Mouse (Mus musculus) intestine, embryonic 14.5 days (tissue): ENCODE data around the gene Klf11. TPM values are rescaled to one million over a fixed set of nuclear protein-coding genes. Genes with fewer than 3 reads are reported as not detected.

Experiments used
- ATAC-seq: fragments of 200-750 bp; cut with Nextera tagmentation; replicated peaks from 2 replicates; pipeline ENCODE4 v1.8.0; 2017; ENCODE audit warnings: low read depth, moderate number of reproducible peaks, moderate TSS enrichment, moderate library complexity; ENCODE audit not compliant: low FRiP score, low TSS enrichment
- DNase-seq: peaks from one replicate; pipeline ENCODE4 v3.0.0-alpha.2; 2018; ENCODE audit warnings: low spot score
- H3K27ac ChIP-seq: fragments of 300-500 bp; sonication (generic); 2 replicates; pipeline ENCODE4 v1.5.1; 2014; ENCODE audit warnings: low read depth, mild to moderate bottlenecking, control low read depth
- H3K27me3 ChIP-seq: fragments of 300-500 bp; sonication (generic); replicated peaks from 2 replicates; pipeline ENCODE4 v1.6.1; 2014; ENCODE audit warnings: low read length, control low read depth; ENCODE audit not compliant: control insufficient read depth, insufficient read depth
- H3K36me3 ChIP-seq: fragments of 300-500 bp; sonication (generic); 2 replicates; pipeline ENCODE4 v1.6.1; 2014; ENCODE audit warnings: low read length, control low read depth; ENCODE audit not compliant: control insufficient read depth, insufficient read depth
- H3K4me1 ChIP-seq: fragments of 300-500 bp; sonication (generic); replicated peaks from 2 replicates; pipeline ENCODE4 v1.6.1; 2014; ENCODE audit warnings: low read length, control low read depth, mixed read lengths; ENCODE audit not compliant: control insufficient read depth, insufficient read depth
- H3K4me2 ChIP-seq: fragments of 300-500 bp; sonication (generic); 2 replicates; pipeline ENCODE4 v1.6.1; 2014; ENCODE audit warnings: low read length
- H3K4me3 ChIP-seq: fragments of 300-500 bp; sonication (generic); 2 replicates; pipeline ENCODE4 v1.5.1; 2014; ENCODE audit warnings: low read depth, low read length, control low read depth, mixed read lengths
- H3K9ac ChIP-seq: fragments of 300-500 bp; sonication (generic); 2 replicates; pipeline ENCODE4 v1.6.1; 2014; ENCODE audit warnings: mild to moderate bottlenecking, low read length
- H3K9me3 ChIP-seq: fragments of 300-500 bp; sonication (generic); 2 replicates; pipeline ENCODE4 v1.6.1; 2016; ENCODE audit warnings: low read length, control low read depth; ENCODE audit not compliant: control insufficient read depth
- WGBS: fragments of 180-500 bp; shearing (Covaris S2); extraction: QIAGEN DNeasy Blood & Tissue Kit; methylation state at CpG from one replicate; pipeline ENCODE4 v1.1.7; 2014; 5-methylcytosine and 5-hydroxymethylcytosine counted together
- polyA plus RNA-seq: library from polyadenylated mRNA; unstranded; fragments of >200 nt; fragmentation: Nextera tagmentation; extraction: Ambion mirVana; gene quantifications from 2 replicates; pipeline ENCODE4 v1.2.1, GENCODE M21; 2014

Klf11 gene
- polyA plus RNA-seq, 1 experiment from 2014 or later: 12.5 TPM

DNA sequence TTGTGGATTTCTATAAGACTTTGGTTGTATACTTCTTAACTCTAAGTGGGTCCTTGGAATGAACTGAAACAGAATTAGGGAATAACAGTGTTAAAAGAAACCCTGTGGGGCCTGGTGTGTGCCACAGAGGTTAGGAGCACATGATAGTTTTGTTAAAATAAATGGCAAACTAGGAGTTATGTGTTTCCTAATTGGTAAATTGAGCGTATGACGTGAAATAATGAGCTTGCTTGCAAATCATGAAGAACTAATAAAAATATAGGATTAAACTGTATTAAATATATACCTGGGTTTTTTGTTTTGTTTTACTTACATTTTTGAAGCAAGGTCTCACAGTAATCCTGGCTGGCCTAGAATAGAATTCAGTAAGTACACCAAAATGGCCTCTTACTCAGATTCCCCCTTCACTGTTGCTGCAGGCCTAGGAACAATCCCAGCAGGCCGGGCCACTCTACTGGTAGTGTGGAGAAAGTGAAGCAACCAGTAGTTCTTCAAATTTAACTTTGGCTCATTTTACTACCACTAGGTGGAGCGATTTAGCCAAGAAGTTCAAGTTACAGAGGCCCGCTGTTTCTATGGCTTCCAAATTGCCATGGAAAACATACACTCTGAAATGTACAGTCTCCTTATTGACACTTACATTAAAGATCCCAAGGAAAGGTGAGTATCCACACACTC, 58.9 kb downstream of the Klf11 start:
- 0 out of 2 replicates have a peak, but pooled peaks have one; percentile 10 for ATAC-seq
- peak overlapping the region; percentile 62 for H3K4me2 ChIP-seq
- H3K9ac ChIP-seq: peak overlapping the region; percentile 83
- WGBS: 35% methylated on average over 5 of the region's 5 CpGs
- H3K27me3 ChIP-seq: no peaks in the 10 kb centered on the region
- H3K9me3 ChIP-seq: no peaks in the 10 kb centered on the region
- H3K36me3 ChIP-seq: peaks cover 44% of the 10 kb centered on the region
- DNase-seq: peak; percentile 65
- peak overlapping the region; percentile 91 for H3K4me3 ChIP-seq
- peaks cover 22% of the 10 kb centered on the region for H3K4me1 ChIP-seq
- H3K27ac ChIP-seq: peak overlapping the region; percentile 80

DNA sequence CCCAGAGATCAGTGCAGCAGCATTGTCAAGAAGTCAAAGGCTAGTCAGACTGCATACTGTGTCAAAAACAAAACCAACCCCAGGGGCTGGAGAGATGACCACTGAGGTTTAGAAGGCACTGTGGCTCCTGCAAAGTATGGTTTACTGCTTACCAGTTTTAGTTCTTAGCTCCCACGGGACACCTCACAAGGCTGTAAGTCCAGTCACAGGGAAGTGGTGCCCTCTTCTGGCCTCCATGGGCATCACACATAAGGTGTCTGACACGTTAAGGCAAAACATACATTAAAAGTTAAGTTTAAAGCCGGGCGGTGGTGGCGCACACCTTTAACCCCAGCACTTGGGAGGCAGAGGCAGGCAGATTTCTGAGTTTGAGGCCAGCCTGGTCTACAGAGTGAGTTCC, 59.6 kb downstream of the Klf11 start:
- Histone ChIP-seq H3K27ac (no peak overlapping the region), H3K9me3 (no peaks in the 10 kb centered on the region), H3K4me3 (peak overlapping the region; percentile 6; the same call in 1 of the 2 replicates), H3K36me3 (peaks cover 45% of the 10 kb centered on the region), H3K4me1 (peaks cover 22% of the 10 kb centered on the region), H3K27me3 (no peaks in the 10 kb centered on the region), H3K4me2 (peak overlapping the region; percentile 62), H3K9ac (no peak overlapping the region)
- DNase-seq: no peak
- ATAC-seq: no peak
- WGBS: 67% methylated on average over 5 of the region's 5 CpGs

Other genes with a start within 250 kb of the Klf11 start
- gene Taf1b, start 152.9 kb upstream of the Klf11 start, polyA plus RNA-seq: 22.9 and 23.9 TPM in 2 replicates
- 0.87 and 1.2 TPM in 2 replicates for gene Grhl1, start 79.0 kb upstream of the Klf11 start, polyA plus RNA-seq
- gene Cys1, start 30.5 kb downstream of the Klf11 start, polyA plus RNA-seq: 2.1 and 2.6 TPM in 2 replicates
- gene Rrm2, start 57.0 kb downstream of the Klf11 start, polyA plus RNA-seq: 160 and 162 TPM in 2 replicates
- gene Mboat2, start 179.6 kb downstream of the Klf11 start, polyA plus RNA-seq: 31.6 and 37.7 TPM in 2 replicates